9 mouse cellular contexts compared by ENCODE assay signal in the genomic region with DNA sequence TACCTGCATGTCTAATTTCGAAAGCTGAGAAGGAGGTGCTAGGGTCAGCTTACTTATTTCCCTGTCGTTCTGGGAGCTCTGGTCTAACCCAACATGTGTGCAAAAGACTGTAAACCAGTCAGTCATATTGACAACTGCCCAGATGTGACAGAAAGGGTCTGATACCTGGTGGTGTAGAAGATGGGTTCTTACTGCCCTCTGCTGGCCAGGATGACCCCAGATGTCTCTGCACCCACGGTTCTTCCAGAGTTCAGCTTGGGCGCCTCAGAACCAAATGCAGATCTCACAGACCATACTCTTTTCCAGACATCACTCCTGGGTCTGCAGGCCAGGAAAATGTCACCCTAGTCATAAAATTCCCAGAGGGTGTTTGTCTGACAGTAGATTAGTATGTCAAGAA. TPM values are rescaled to one million over a fixed set of nuclear protein-coding genes. Genes with fewer than 3 reads are reported as not detected.
DNase-seq lines count a peak whose midpoint lies in the region; ATAC-seq and TF ChIP-seq lines count a peak whose summit lies in the region.
"Had no signal": no experiment of that assay in that cellular context is flagged by ENCODE, and none has a peak within 500 bp of the region (broad histone marks: within the 10 kb centered on the region; RNA-seq: fewer than 3 reads in every experiment).

No protein-coding gene starts in this region.

- peak; percentile 80 to 94 for DNase-seq in adrenal gland, adult (ENCODE audit: inconsistent age in 2 of 2, low spot score in 1 of 2)
- DNase-seq in adrenal gland, postnatal 4 days (ENCODE audit: low spot score in 2 of 2), result no peak
- DNase-seq in 3T3-L1 (ENCODE audit: low read depth, low spot score), result peak; percentile 32
- peak; percentile 77 for DNase-seq in adrenal gland, postnatal 25 days
- no peak for DNase-seq in liver, embryonic 14.5 days (ENCODE audit: low read depth in 3 of 3, low spot score in 3 of 3)
- peak; percentile 44 to 76 for DNase-seq in spleen, adult 18-20 months
- no peak for DNase-seq in cerebellum, adult 9-10 months

- H3K9me3 ChIP-seq in heart, embryonic 16.5 days (replicated peaks; ENCODE audit: control insufficient read depth, low read length), result no peaks in the 10 kb centered on the region
- no peaks in the 10 kb centered on the region for H3K9me3 ChIP-seq in liver, embryonic 14.5 days (ENCODE audit: control insufficient read depth, low read length)
- H3K9me3 ChIP-seq: neural tube, embryonic 13.5 days had no signal

- peak; percentile 74 for TF ChIP-seq CTCF in liver, embryonic 14.5 days (IDR thresholded peaks at IDR 0.05; ENCODE audit: low read depth)

- WGBS in heart, embryonic 16.5 days, result 35% methylated on average over 4 of the region's 4 CpGs
- 26% methylated on average over 4 of the region's 4 CpGs for WGBS in liver, embryonic 14.5 days (ENCODE audit: insufficient replicate concordance)

- H3K36me3 ChIP-seq in heart, embryonic 16.5 days (ENCODE audit: control insufficient read depth, insufficient read depth), result no peaks in the 10 kb centered on the region
- H3K36me3 ChIP-seq in liver, embryonic 14.5 days (replicated peaks; ENCODE audit: control insufficient read depth, insufficient read depth, low read depth), result no peaks in the 10 kb centered on the region
- H3K36me3 ChIP-seq: neural tube, embryonic 13.5 days had no signal

- no peaks in the 10 kb centered on the region for H3K27me3 ChIP-seq in heart, embryonic 16.5 days (ENCODE audit: control insufficient read depth, insufficient read depth, low read length)
- H3K27me3 ChIP-seq in liver, embryonic 14.5 days (ENCODE audit: control insufficient read depth, insufficient read depth, low read length), result no peaks in the 10 kb centered on the region
- H3K27me3 ChIP-seq: neural tube, embryonic 13.5 days had no signal

- no peak overlapping the region for H3K4me2 ChIP-seq in heart, embryonic 16.5 days (ENCODE audit: low read depth, low read length)
- H3K4me2 ChIP-seq in liver, embryonic 14.5 days (ENCODE audit: low read depth), result no peak overlapping the region
- H3K4me2 ChIP-seq: neural tube, embryonic 13.5 days had no signal

- ATAC-seq in heart, embryonic 16.5 days (replicated peaks; ENCODE audit: extremely low read depth, insufficient read depth, low FRiP score), result peak; percentile 54; the same call in 1 of the 2 replicates
- no peak for ATAC-seq in liver, embryonic 14.5 days (ENCODE audit: insufficient read depth)

- no peak for TF ChIP-seq EP300 in liver, embryonic 14.5 days (IDR thresholded peaks at IDR 0.05; ENCODE audit: low read depth)

- peak overlapping the region; percentile 80 for H3K27ac ChIP-seq in heart, embryonic 16.5 days (ENCODE audit: low read length)
- no peak overlapping the region for H3K27ac ChIP-seq in liver, embryonic 14.5 days
- H3K27ac ChIP-seq: neural tube, embryonic 13.5 days had no signal

- no peak overlapping the region for H3K9ac ChIP-seq in heart, embryonic 16.5 days (ENCODE audit: low read length)
- H3K9ac ChIP-seq in liver, embryonic 14.5 days (replicated peaks), result no peak overlapping the region
- H3K9ac ChIP-seq: neural tube, embryonic 13.5 days had no signal

- no peak overlapping the region for H3K4me3 ChIP-seq in heart, embryonic 16.5 days (ENCODE audit: low read length)
- H3K4me3 ChIP-seq in liver, embryonic 14.5 days (ENCODE audit: insufficient read depth in 1 of 2, low read depth in 2 of 2, low read length in 2 of 2), result no peak overlapping the region
- H3K4me3 ChIP-seq: neural tube, embryonic 13.5 days had no signal

- peaks cover 12% of the 10 kb centered on the region for H3K4me1 ChIP-seq in heart, embryonic 16.5 days (ENCODE audit: control insufficient read depth, insufficient read depth, low read length)
- H3K4me1 ChIP-seq in liver, embryonic 14.5 days (replicated peaks; ENCODE audit: control insufficient read depth in 2 of 2, insufficient read depth in 2 of 2, low read length in 1 of 2), result 0 out of 4 replicates have a peak, but pooled peaks cover 0 to 2% of the 10 kb centered on the region in 2 experiments
- H3K4me1 ChIP-seq: neural tube, embryonic 13.5 days had no signal

RNA-seq across cellular contexts. Expression of a gene that starts 51.9 kb away (rescaled TPM):
- total RNA-seq in adrenal gland, postnatal 4 days (2021), result 100 to 1,000 TPM; 476 to 492 TPM
- 947 and 1,142 TPM in 2 replicates for total RNA-seq in adrenal gland, postnatal 25 days (2021)
- polyA plus RNA-seq in heart, embryonic 16.5 days (2015; fragmentation: Nextera tagmentation; extraction: Ambion mirVana), result 5.9 and 8.2 TPM in 2 replicates
- 1.0 TPM in 2 replicates for polyA plus RNA-seq in liver, embryonic 14.5 days (2012; rRNA removed)
- polyA plus RNA-seq in liver, embryonic 14.5 days (2014; fragmentation: Nextera tagmentation; extraction: Ambion mirVana), result 0.48 and 0.71 TPM in 2 replicates

Comparison
In these comparisons a context has a peak if more than half of its experiments do, and no peak if none do; other contexts are left out.
1. DNase-seq: peak in adrenal gland, adult (2 of 2), 3T3-L1 (single experiment), adrenal gland, postnatal 25 days (single experiment) and spleen, adult 18-20 months (2 of 2); none in adrenal gland, postnatal 4 days (0 of 2), liver, embryonic 14.5 days (0 of 3) and cerebellum, adult 9-10 months (single experiment).